Mouse (Mus musculus) heart, embryonic 15.5 days (tissue): Measurements from ENCODE around the gene Gm28053. TPM values are rescaled to one million over a fixed set of nuclear protein-coding genes. Genes with fewer than 3 reads are reported as not detected.
A peak's percentile ranks its signal among the peaks of the same experiment; 100 is the strongest.

Source experiments
- ATAC-seq: fragments of 200-750 bp; cut with Nextera tagmentation; replicated peaks from 2 replicates; pipeline ENCODE4 v1.8.0; 2017; ENCODE audit warnings: low read depth, moderate TSS enrichment; ENCODE audit not compliant: insufficient number of reproducible peaks, insufficient read depth, low FRiP score
- H3K27ac ChIP-seq: fragments of 300-500 bp; sonication (generic); 2 replicates; pipeline ENCODE4 v1.5.1; 2015; ENCODE audit warnings: mild to moderate bottlenecking, inconsistent platforms
- H3K27me3 ChIP-seq: fragments of 300-500 bp; sonication (generic); 2 replicates; pipeline ENCODE4 v1.6.1; 2015; ENCODE audit warnings: inconsistent platforms
- H3K36me3 ChIP-seq: fragments of 300-500 bp; sonication (generic); 2 replicates; pipeline ENCODE4 v1.6.1; 2015; ENCODE audit warnings: mild to moderate bottlenecking, inconsistent platforms
- H3K4me1 ChIP-seq: fragments of 300-500 bp; sonication (generic); replicated peaks from 2 replicates; pipeline ENCODE4 v1.6.1; 2015; ENCODE audit warnings: inconsistent platforms
- H3K4me2 ChIP-seq: fragments of 300-500 bp; sonication (generic); 2 replicates; pipeline ENCODE4 v1.6.1; 2015; ENCODE audit warnings: inconsistent platforms, mild to moderate bottlenecking, moderate library complexity
- H3K4me3 ChIP-seq: fragments of 300-500 bp; sonication (generic); 2 replicates; pipeline ENCODE4 v1.5.1; 2015; ENCODE audit warnings: mild to moderate bottlenecking, inconsistent platforms
- H3K9ac ChIP-seq: fragments of 300-500 bp; sonication (generic); 2 replicates; pipeline ENCODE4 v1.6.1; 2015; ENCODE audit warnings: mild to moderate bottlenecking, inconsistent platforms
- H3K9me3 ChIP-seq: fragments of 300-500 bp; sonication (generic); replicated peaks from 2 replicates; pipeline ENCODE4 v1.6.1; 2016; ENCODE audit warnings: inconsistent platforms
- WGBS: fragments of 180-500 bp; shearing (Covaris S2); methylation state at CpG from one replicate; pipeline ENCODE4 v1.1.7; 2015; ENCODE audit warnings: mixed read lengths; 5-methylcytosine and 5-hydroxymethylcytosine counted together
- polyA plus RNA-seq: library from polyadenylated mRNA; unstranded; fragments of >200 nt; fragmentation: Nextera tagmentation; extraction: Ambion mirVana; gene quantifications from 2 replicates; pipeline ENCODE4 v1.2.1, GENCODE M21; 2015

Gene Gm28053
- 3.3 and 4.6 TPM in 2 replicates for polyA plus RNA-seq

- no peaks in the 10 kb centered on the region for H3K9me3 ChIP-seq
- H3K4me2 ChIP-seq: no peak within 1 kb of the TSS
- 49% methylated on average over 2 of the region's 2 CpGs for WGBS
- H3K4me1 ChIP-seq: no peaks in the 10 kb centered on the region
- H3K9ac ChIP-seq: no peak within 1 kb of the TSS
- H3K27me3 ChIP-seq: no peaks in the 10 kb centered on the region
- ATAC-seq: no peak
- no peak within 1 kb of the TSS for H3K4me3 ChIP-seq
- no peak within 1 kb of the TSS for H3K27ac ChIP-seq
- H3K36me3 ChIP-seq: no peaks in the 10 kb centered on the region
These were observed at the start of gene Gm28053, which contains the start of gene Gimap7 for GRCm38 (mm10) chr6:48718455-48718854. TSS of gene Gm28053 (plus strand) at chr6:48718607. TSS of gene Gimap7 (plus strand) at chr6:48718621.

- Histone ChIP-seq H3K4me1 (no peaks in the 10 kb centered on the region), H3K27me3 (no peaks in the 10 kb centered on the region), H3K9me3 (no peaks in the 10 kb centered on the region), H3K9ac (no peak overlapping the region), H3K4me2 (no peak overlapping the region), H3K36me3 (no peaks in the 10 kb centered on the region), H3K4me3 (no peak overlapping the region), H3K27ac (no peak overlapping the region)
- WGBS: 50% methylated on average over 2 of the region's 2 CpGs
- ATAC-seq: no peak
These were observed 48.9 kb upstream of the Gm28053 start for GRCm38 (mm10) chr6:48669446-48669969.

GRCm38 (mm10) chr6:48674291-48675058 lies 43.9 kb upstream of the Gm28053 start:
- no peak for ATAC-seq
- 92% methylated on average over 9 of the region's 9 CpGs for WGBS
- H3K9me3 ChIP-seq: no peaks in the 10 kb centered on the region
- H3K4me1 ChIP-seq: 0 out of 2 replicates have a peak, but pooled peaks cover 4% of the 10 kb centered on the region
- H3K27ac ChIP-seq: no peak overlapping the region
- H3K4me3 ChIP-seq: no peak overlapping the region
- no peak overlapping the region for H3K4me2 ChIP-seq
- H3K27me3 ChIP-seq: no peaks in the 10 kb centered on the region
- no peak overlapping the region for H3K9ac ChIP-seq
- no peaks in the 10 kb centered on the region for H3K36me3 ChIP-seq

- H3K4me2 ChIP-seq: peak overlapping the region; percentile 53
- no peaks in the 10 kb centered on the region for H3K9me3 ChIP-seq
- H3K9ac ChIP-seq: no peak overlapping the region
- ATAC-seq: no peak
- H3K27ac ChIP-seq: peak overlapping the region; percentile 36
- no peaks in the 10 kb centered on the region for H3K27me3 ChIP-seq
- 43% methylated on average over 10 of the region's 10 CpGs for WGBS
- no peaks in the 10 kb centered on the region for H3K36me3 ChIP-seq
- 0 out of 2 replicates have a peak, but pooled peaks cover 4% of the 10 kb centered on the region for H3K4me1 ChIP-seq
- peak overlapping the region; percentile 44 for H3K4me3 ChIP-seq
These were observed 42.9 kb upstream of the Gm28053 start for GRCm38 (mm10) chr6:48675400-48675930.

- 0 out of 2 replicates have a peak, but pooled peaks cover 4% of the 10 kb centered on the region for H3K4me1 ChIP-seq
- no peaks in the 10 kb centered on the region for H3K9me3 ChIP-seq
- 0 out of 2 replicates have a peak, but pooled peaks have one; percentile 25 for ATAC-seq
- no peaks in the 10 kb centered on the region for H3K27me3 ChIP-seq
- peak within 1 kb of the TSS; percentile 2; the same call in 1 of the 2 replicates for H3K9ac ChIP-seq
- peak within 1 kb of the TSS; percentile 36 for H3K27ac ChIP-seq
- 24% methylated on average over 13 of the region's 13 CpGs for WGBS
- peak within 1 kb of the TSS; percentile 53 for H3K4me2 ChIP-seq
- H3K4me3 ChIP-seq: peak within 1 kb of the TSS; percentile 44
- no peaks in the 10 kb centered on the region for H3K36me3 ChIP-seq
These were observed 42.2 kb upstream of the Gm28053 start, which contains the start of gene Gimap9 for GRCm38 (mm10) chr6:48675931-48676859. TSS of gene Gimap9 (plus strand) at chr6:48676129.

- WGBS: 73% methylated on average over 5 of the region's 5 CpGs
- no peak overlapping the region for H3K9ac ChIP-seq
- H3K27ac ChIP-seq: no peak overlapping the region; the same call in 1 of the 2 replicates
- H3K4me3 ChIP-seq: peak overlapping the region; percentile 44
- 0 out of 2 replicates have a peak, but pooled peaks cover 4% of the 10 kb centered on the region for H3K4me1 ChIP-seq
- H3K27me3 ChIP-seq: no peaks in the 10 kb centered on the region
- no peaks in the 10 kb centered on the region for H3K9me3 ChIP-seq
- H3K4me2 ChIP-seq: peak overlapping the region; percentile 53
- ATAC-seq: peak; percentile 31; the same call in 1 of the 2 replicates
- H3K36me3 ChIP-seq: no peaks in the 10 kb centered on the region
These were observed 41.5 kb upstream of the Gm28053 start for GRCm38 (mm10) chr6:48676860-48677415.

GRCm38 (mm10) chr6:48677492-48678345 lies 40.7 kb upstream of the Gm28053 start:
- no peaks in the 10 kb centered on the region for H3K27me3 ChIP-seq
- H3K36me3 ChIP-seq: no peaks in the 10 kb centered on the region
- WGBS: 86% methylated on average over 17 of the region's 17 CpGs
- no peak overlapping the region for H3K9ac ChIP-seq
- ATAC-seq: no peak
- no peak overlapping the region for H3K27ac ChIP-seq
- H3K4me2 ChIP-seq: no peak overlapping the region; the same call in 1 of the 2 replicates
- 0 out of 2 replicates have a peak, but pooled peaks cover 4% of the 10 kb centered on the region for H3K4me1 ChIP-seq
- H3K9me3 ChIP-seq: no peaks in the 10 kb centered on the region
- H3K4me3 ChIP-seq: peak overlapping the region; percentile 21; the same call in 1 of the 2 replicates

GRCm38 (mm10) chr6:48678391-48678790 lies 40.0 kb upstream of the Gm28053 start:
- Histone ChIP-seq H3K4me2 (no peak overlapping the region), H3K27me3 (no peaks in the 10 kb centered on the region), H3K4me3 (no peak overlapping the region), H3K36me3 (no peaks in the 10 kb centered on the region), H3K9me3 (no peaks in the 10 kb centered on the region), H3K27ac (no peak overlapping the region), H3K4me1 (0 out of 2 replicates have a peak, but pooled peaks cover 4% of the 10 kb centered on the region), H3K9ac (no peak overlapping the region)
- WGBS: 71% methylated on average over 4 of the region's 4 CpGs
- ATAC-seq: no peak

GRCm38 (mm10) chr6:48679701-48680100 lies 38.7 kb upstream of the Gm28053 start:
- no peaks in the 10 kb centered on the region for H3K27me3 ChIP-seq
- no peak for ATAC-seq
- no peak overlapping the region for H3K27ac ChIP-seq
- H3K4me3 ChIP-seq: no peak overlapping the region
- H3K4me2 ChIP-seq: no peak overlapping the region
- no peaks in the 10 kb centered on the region for H3K9me3 ChIP-seq
- 72% methylated on average over 6 of the region's 6 CpGs for WGBS
- no peaks in the 10 kb centered on the region for H3K36me3 ChIP-seq
- no peak overlapping the region for H3K9ac ChIP-seq
- H3K4me1 ChIP-seq: 0 out of 2 replicates have a peak, but pooled peaks cover 4% of the 10 kb centered on the region

- Histone ChIP-seq H3K27me3 (no peaks in the 10 kb centered on the region), H3K4me1 (0 out of 2 replicates have a peak, but pooled peaks cover 4% of the 10 kb centered on the region), H3K27ac (no peak overlapping the region), H3K4me3 (no peak overlapping the region), H3K9ac (no peak overlapping the region), H3K4me2 (no peak overlapping the region), H3K36me3 (no peaks in the 10 kb centered on the region), H3K9me3 (no peaks in the 10 kb centered on the region)
- ATAC-seq: no peak
- 68% methylated on average over 5 of the region's 5 CpGs for WGBS
These were observed 38.0 kb upstream of the Gm28053 start for GRCm38 (mm10) chr6:48680421-48680820.
